22 mouse cellular contexts compared by ENCODE assay signal in genomic region chr1:96278046-96278576, GRCm38 (mm10).
"Had no signal": no experiment of that assay in that cellular context is flagged by ENCODE, and none has a peak within 500 bp of the region (broad histone marks: within the 10 kb centered on the region; RNA-seq: fewer than 3 reads in every experiment).

No protein-coding gene starts in this region.

- H3K27me3 ChIP-seq: lung, embryonic 15.5 days; megakaryocyte, embryonic 14.5 days; midbrain, embryonic 12.5 days; neural tube, embryonic 13.5 days; neural tube, embryonic 15.5 days had no signal

- H3K4me2 ChIP-seq: lung, embryonic 15.5 days; midbrain, embryonic 12.5 days; neural tube, embryonic 13.5 days; neural tube, embryonic 15.5 days had no signal

- H3K36me3 ChIP-seq: lung, embryonic 15.5 days; midbrain, embryonic 12.5 days; neural tube, embryonic 13.5 days; neural tube, embryonic 15.5 days had no signal

- H3K27ac ChIP-seq: lung, embryonic 15.5 days; macrophage; midbrain, embryonic 12.5 days; neural tube, embryonic 13.5 days; neural tube, embryonic 15.5 days had no signal

- H3K9ac ChIP-seq: liver, postnatal 0 days; lung, embryonic 15.5 days; midbrain, embryonic 12.5 days; neural tube, embryonic 13.5 days; neural tube, embryonic 15.5 days had no signal

- H3K4me1 ChIP-seq: lung, embryonic 15.5 days; megakaryocyte, embryonic 14.5 days; midbrain, embryonic 12.5 days; neural tube, embryonic 13.5 days; neural tube, embryonic 15.5 days had no signal

- H3K4me3 ChIP-seq: lung, embryonic 15.5 days; megakaryocyte, embryonic 14.5 days; midbrain, embryonic 12.5 days; myocyte; neural tube, embryonic 13.5 days; neural tube, embryonic 15.5 days had no signal

- ATAC-seq: liver, postnatal 0 days; lung, postnatal 0 days; midbrain, embryonic 16.5 days had no signal

- DNase-seq: liver, postnatal 0 days; lung, adult 2 months; lung, postnatal 14 days; lung, postnatal 36 days; midbrain, embryonic 14.5 days; retina, postnatal 1 day; right cerebral cortex, adult 18-20 months; right cerebral cortex, postnatal 25 days; right cerebral cortex, postnatal 4 days; spleen, adult 18-20 months; thymus, adult 18-20 months; thymus, postnatal 14 days; thymus, postnatal 36 days had no signal

- H3K9me3 ChIP-seq: lung, embryonic 15.5 days; megakaryocyte, embryonic 14.5 days; midbrain, embryonic 12.5 days; neural tube, embryonic 13.5 days; neural tube, embryonic 15.5 days had no signal
